Mouse (Mus musculus): Measurements from ENCODE around the gene Pou2f3. TPM values are rescaled to one million over a fixed set of nuclear protein-coding genes. Genes with fewer than 3 reads are reported as not detected.
A peak's percentile ranks its signal among the peaks of the same experiment; 100 is the strongest.

Gene Pou2f3
- polyA plus RNA-seq, 1 experiment: 0.07 TPM

DNA sequence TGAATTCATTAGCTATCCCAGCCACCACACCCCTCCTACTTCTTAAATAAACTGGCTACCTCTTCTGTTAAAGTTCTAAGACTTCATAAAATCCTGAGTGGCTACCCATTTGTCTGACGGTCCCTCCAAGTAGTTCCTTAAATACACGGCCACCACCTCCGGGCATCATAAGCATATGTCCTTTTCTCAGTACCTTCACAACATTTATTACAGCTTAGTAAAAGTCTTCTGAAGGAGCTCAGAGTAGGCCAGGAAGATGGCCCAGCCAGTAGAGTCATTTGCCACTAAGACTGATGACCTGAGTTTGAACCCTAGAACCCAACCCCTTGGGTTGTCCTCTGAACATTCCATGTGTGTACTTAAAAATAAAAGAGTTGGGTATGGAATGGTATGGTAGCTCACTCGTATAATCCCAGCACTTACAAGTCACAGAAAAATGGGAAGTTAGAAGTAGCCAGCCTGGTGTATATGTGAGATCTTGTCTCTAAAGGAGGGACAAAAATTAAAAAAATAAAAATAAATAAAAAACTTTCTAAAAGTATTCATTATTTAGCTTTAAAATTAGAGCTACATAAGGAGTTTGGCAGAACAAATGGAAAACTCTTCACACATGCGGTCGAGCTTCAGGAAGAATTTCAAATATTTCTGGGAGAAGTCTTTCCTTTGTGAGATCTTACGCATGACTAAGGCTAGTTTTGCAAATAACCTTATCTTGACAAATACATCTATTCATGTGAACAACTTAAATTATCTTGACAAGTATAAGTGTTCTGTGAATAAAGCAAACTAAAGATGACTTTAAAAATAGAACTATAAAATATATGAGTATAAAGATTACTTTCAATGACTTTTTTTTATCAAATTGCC lies 125.4 kb downstream of the Pou2f3 start:
- DNase-seq: no peak
- TF ChIP-seq POLR2A (IDR thresholded peaks at IDR 0.05; ENCODE audit: borderline replicate concordance, insufficient read depth, low read length) (no peak), CTCF (IDR thresholded peaks at IDR 0.05; ENCODE audit: borderline replicate concordance, insufficient read depth, low read depth, low read length) (no peak)
- Histone ChIP-seq H3K4me3 (replicated peaks; ENCODE audit: insufficient read depth, low read depth, low read length) (no peak overlapping the region), H3K27ac (ENCODE audit: insufficient read depth, low read length) (no peak overlapping the region), H3K27me3 (ENCODE audit: control insufficient read depth, insufficient read depth, low read length) (no peaks in the 10 kb centered on the region), H3K4me1 (ENCODE audit: control insufficient read depth, insufficient read depth, low read length) (no peaks in the 10 kb centered on the region; the same call in 1 of the 2 replicates)
- WGBS: 88% methylated on average over 7 of the region's 7 CpGs

DNA sequence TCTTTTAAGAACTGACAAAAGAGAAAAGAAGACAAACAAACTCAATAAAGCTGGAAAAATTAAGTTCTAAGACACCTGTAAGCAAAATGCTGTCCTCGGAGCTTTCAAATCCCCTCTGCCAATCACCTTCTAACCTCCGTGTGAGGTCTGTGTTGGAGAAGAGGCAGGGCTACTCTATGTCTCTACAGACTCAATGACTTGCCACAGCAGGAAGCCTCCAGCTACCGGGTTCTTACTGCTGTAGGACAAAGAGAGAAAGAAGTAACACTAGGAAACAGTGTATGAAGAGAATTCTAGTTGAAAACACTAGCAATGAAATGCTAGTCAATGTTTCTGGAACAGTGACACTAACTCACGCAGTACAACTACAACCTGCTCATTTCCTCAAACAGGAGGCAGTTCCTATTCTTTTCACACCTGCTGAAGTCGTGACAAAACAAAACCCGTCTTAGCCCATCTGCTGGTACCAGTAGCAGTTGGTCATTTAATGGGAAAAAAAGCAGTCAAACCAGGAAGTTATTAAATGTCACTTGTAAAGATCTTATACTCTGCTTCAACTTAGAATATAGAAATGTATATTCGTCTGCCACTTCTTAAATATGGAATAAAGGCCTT lies 126.6 kb downstream of the Pou2f3 start:
- no peaks in the 10 kb centered on the region; the same call in 1 of the 2 replicates for H3K4me1 ChIP-seq (ENCODE audit: control insufficient read depth, insufficient read depth, low read length)
- TF ChIP-seq POLR2A (IDR thresholded peaks at IDR 0.05; ENCODE audit: borderline replicate concordance, insufficient read depth, low read length) (no peak), CTCF (IDR thresholded peaks at IDR 0.05; ENCODE audit: borderline replicate concordance, insufficient read depth, low read depth, low read length) (no peak)
- no peak overlapping the region for H3K4me3 ChIP-seq (replicated peaks; ENCODE audit: insufficient read depth, low read depth, low read length)
- 18% methylated on average over 7 of the region's 7 CpGs for WGBS
- no peak overlapping the region for H3K27ac ChIP-seq (ENCODE audit: insufficient read depth, low read length)
- peak in 1 of 2 experiments; percentile 52 for DNase-seq
- no peaks in the 10 kb centered on the region for H3K27me3 ChIP-seq (ENCODE audit: control insufficient read depth, insufficient read depth, low read length)

DNA sequence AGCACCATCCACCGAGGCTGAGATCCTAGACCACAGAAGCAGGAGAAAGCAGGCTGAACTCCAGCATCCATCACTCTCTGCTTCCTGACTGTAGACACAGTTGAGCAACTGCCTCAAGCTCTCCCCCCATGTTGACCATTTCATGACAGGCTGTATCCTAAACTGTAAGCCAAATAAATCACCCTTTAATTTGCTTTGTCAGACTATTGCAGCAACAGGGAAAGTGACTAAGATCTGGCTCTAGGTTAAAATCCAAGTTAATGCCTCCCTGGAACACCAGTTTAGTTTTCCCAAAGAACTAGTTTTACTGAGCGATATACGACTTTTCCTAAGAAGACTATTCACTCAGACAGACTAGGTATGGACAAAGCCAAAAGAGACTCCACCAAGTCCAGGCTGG lies 131.5 kb downstream of the Pou2f3 start:
- TF ChIP-seq CTCF (IDR thresholded peaks at IDR 0.05; ENCODE audit: borderline replicate concordance, insufficient read depth, low read depth, low read length) (no peak), POLR2A (IDR thresholded peaks at IDR 0.05; ENCODE audit: borderline replicate concordance, insufficient read depth, low read length) (no peak)
- Histone ChIP-seq H3K4me1 (ENCODE audit: control insufficient read depth, insufficient read depth, low read length) (no peaks in the 10 kb centered on the region), H3K27me3 (ENCODE audit: control insufficient read depth, insufficient read depth, low read length) (no peaks in the 10 kb centered on the region), H3K4me3 (replicated peaks; ENCODE audit: insufficient read depth, low read depth, low read length) (no peak overlapping the region), H3K27ac (ENCODE audit: insufficient read depth, low read length) (no peak overlapping the region)
- no peak for DNase-seq
- 90% methylated on average over 3 of the region's 3 CpGs for WGBS

DNA sequence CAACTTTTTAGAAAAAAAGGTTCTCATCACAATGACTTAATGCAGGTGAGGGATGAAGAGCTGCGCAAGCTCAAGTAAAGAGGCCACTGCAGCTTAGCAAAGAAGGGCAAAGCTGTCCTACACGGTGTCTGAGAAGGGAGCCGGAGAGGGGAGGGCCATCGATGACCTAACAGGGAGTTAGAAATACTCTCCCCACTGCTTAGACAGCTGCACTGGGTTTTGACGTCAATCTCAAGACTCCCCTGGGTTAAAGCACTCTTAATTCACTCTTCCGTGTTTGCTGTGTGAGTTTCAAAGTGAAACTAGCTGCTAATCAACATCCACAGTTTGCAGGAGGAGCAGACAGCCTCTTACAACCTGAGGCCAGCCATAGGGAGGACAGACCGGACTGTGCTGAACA lies 134.0 kb downstream of the Pou2f3 start:
- Histone ChIP-seq H3K27ac (ENCODE audit: insufficient read depth, low read length) (no peak overlapping the region), H3K4me3 (replicated peaks; ENCODE audit: insufficient read depth, low read depth, low read length) (no peak overlapping the region), H3K27me3 (ENCODE audit: control insufficient read depth, insufficient read depth, low read length) (no peaks in the 10 kb centered on the region), H3K4me1 (ENCODE audit: control insufficient read depth, insufficient read depth, low read length) (peaks cover 2% of the 10 kb centered on the region; the same call in 1 of the 2 replicates)
- WGBS: 71% methylated on average over 7 of the region's 7 CpGs
- DNase-seq: no peak
- no peak for TF ChIP-seq CTCF (IDR thresholded peaks at IDR 0.05; ENCODE audit: borderline replicate concordance, insufficient read depth, low read depth, low read length)
- no peak for TF ChIP-seq POLR2A (IDR thresholded peaks at IDR 0.05; ENCODE audit: borderline replicate concordance, insufficient read depth, low read length)

DNA sequence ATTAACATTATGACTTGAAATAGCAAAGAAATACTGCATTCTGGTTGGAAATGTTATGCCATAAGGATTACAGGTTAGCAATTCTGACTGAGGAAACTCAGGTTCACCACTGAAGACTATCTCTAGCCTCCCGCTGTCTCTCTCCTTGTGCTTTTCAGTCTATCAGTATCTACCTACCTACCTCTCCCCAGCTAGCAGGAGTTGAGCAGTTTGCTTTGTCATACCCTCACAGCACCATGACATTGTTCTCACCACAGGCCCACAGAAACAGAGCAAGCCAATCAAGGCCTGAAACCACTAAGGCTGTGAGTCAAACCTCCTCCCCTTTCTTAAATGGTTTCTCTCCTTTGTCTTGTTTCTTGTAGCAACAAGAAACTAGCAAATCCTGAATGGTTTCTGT lies 135.6 kb downstream of the Pou2f3 start:
- Histone ChIP-seq H3K27ac (ENCODE audit: insufficient read depth, low read length) (no peak overlapping the region), H3K4me3 (replicated peaks; ENCODE audit: insufficient read depth, low read depth, low read length) (no peak overlapping the region), H3K27me3 (ENCODE audit: control insufficient read depth, insufficient read depth, low read length) (no peaks in the 10 kb centered on the region), H3K4me1 (ENCODE audit: control insufficient read depth, insufficient read depth, low read length) (peaks cover 3% of the 10 kb centered on the region; the same call in 1 of the 2 replicates)
- no peak for DNase-seq
- no peak for TF ChIP-seq CTCF (IDR thresholded peaks at IDR 0.05; ENCODE audit: borderline replicate concordance, insufficient read depth, low read depth, low read length)
- TF ChIP-seq POLR2A (IDR thresholded peaks at IDR 0.05; ENCODE audit: borderline replicate concordance, insufficient read depth, low read length): no peak
- 100% methylated on average over 1 of the region's 1 CpGs for WGBS

Other genes starting within 250 kb of the Pou2f3 start
- 61.0 and 63.7 TPM in 2 replicates for gene Arhgef12, start 103.1 kb downstream of the Pou2f3 start, polyA plus RNA-seq (2012; rRNA removed)
- 17.4 and 18.3 TPM in 2 replicates for gene Tmem136, start 93.8 kb downstream of the Pou2f3 start, polyA plus RNA-seq (2012; rRNA removed)
- 5.2 and 6.3 TPM in 2 replicates for gene Oaf, start 29.5 kb upstream of the Pou2f3 start, polyA plus RNA-seq (2012; rRNA removed)
- 0.18 and 0.44 TPM in 2 replicates for gene Trim29, start 100.5 kb upstream of the Pou2f3 start, polyA plus RNA-seq (2012; rRNA removed)

Data from cerebellum, adult 2 months (tissue).